Mouse (Mus musculus): ENCODE results near the gene Sucla2. TPM values are rescaled to one million over a fixed set of nuclear protein-coding genes. Genes with fewer than 3 reads are reported as not detected.

Gene Sucla2
- total and polyA plus RNA-seq, 3 experiments = 51.9 to 98.4 (median 60.3) TPM

DNA sequence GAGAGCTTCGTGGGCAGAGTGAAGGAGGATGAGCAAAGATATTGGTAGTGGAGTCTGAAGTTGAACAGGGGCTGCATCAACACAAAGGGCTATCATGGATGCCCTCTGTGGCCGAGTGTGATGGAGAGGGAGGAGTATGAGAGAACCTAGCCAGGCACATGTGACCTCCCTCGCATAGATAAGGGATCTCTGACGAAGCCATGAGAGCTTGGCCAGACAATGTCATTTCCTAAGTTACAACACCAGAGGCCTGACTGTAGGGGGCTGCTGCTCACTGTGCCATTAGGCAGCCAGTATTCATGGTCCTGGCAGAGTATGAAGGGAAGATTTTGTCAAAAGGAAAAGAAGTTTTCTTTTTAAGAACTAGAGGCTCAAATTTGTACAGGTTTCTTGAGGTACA, 21.9 kb downstream of the Sucla2 start:
- Histone ChIP-seq H3K27ac (ENCODE audit: insufficient read depth, low read depth) (no peak overlapping the region), H3K9me3 (replicated peaks; ENCODE audit: low read length) (no peaks in the 10 kb centered on the region), H3K79me2 (replicated peaks; ENCODE audit: control insufficient read depth, extremely low read depth, insufficient read depth, poor library complexity, severe bottlenecking) (no peaks in the 10 kb centered on the region), H3K4me1 (ENCODE audit: control insufficient read depth in 1 of 2, insufficient read depth in 2 of 2) (peaks cover 0 to under 1% of the 10 kb centered on the region in 2 experiments; a peak in 1 of 4 replicates), H3K36me3 (replicated peaks in 1 of 2; ENCODE audit: control insufficient read depth in 1 of 2, insufficient read depth in 1 of 2, low read length in 1 of 2) (no peaks in the 10 kb centered on the region), H3K9ac (ENCODE audit: insufficient read depth, low read depth) (no peak overlapping the region), H3K4me3 (replicated peaks in 1 of 3; ENCODE audit: low read depth in 2 of 3, low read length in 2 of 3, poor library complexity in 1 of 3) (no peak overlapping the region), H3K27me3 (replicated peaks) (no peaks in the 10 kb centered on the region), H3K4me2 (ENCODE audit: insufficient read depth, low read depth, poor library complexity, severe bottlenecking) (no peak overlapping the region)
- no peak for DNase-seq (ENCODE audit: extremely low read depth)
- dilution Hi-C loops (cut with MboI; ENCODE audit: extremely low pct_ligation_motif_present, extremely low pct_unique_long_range_greater_than_20kb, low sequenced_read_pairs) = no loop called here
- in situ Hi-C loops (cut with MboI; ENCODE audit: low pct_ligation_motif_present, low pct_unique_long_range_greater_than_20kb, low sequenced_read_pairs) = no loop called here
- no peak for TF ChIP-seq NELFE (IDR thresholded peaks at IDR 0.05; ENCODE audit: low read depth, low read length)

DNA sequence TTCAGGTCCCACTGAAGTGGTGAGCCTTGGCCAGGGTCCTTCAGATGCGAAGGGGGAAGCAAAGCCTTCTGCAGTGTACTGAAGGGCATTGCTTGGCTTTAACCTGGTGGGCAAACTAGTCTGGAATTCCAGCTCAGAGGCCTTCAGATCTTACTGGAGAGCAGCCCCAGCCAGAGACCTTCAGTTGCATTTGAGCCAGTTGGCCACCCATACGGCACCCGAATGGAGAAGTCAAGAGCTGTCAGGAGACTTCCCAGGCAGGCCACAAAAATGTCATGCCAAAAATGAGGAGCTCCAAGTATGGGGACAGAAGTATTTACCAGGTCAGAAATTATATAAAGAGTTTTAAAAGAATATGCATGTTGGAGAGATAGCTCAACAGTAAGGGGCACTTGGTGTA, 22.9 kb downstream of the Sucla2 start, which contains the start of gene Nudt15:
Gene Nudt15, minus strand, starts transcription at position 192 of the 400 bp plus-strand sequence.
- Histone ChIP-seq H3K4me1 (ENCODE audit: control insufficient read depth in 1 of 2, insufficient read depth in 2 of 2) (peaks cover 0 to 5% of the 10 kb centered on the region in 2 experiments; a peak in 1 of 4 replicates), H3K27me3 (replicated peaks) (no peaks in the 10 kb centered on the region), H3K4me2 (ENCODE audit: insufficient read depth, low read depth, poor library complexity, severe bottlenecking) (no peak within 1 kb of the TSS; the same call in 1 of the 2 replicates), H3K79me2 (replicated peaks; ENCODE audit: control insufficient read depth, extremely low read depth, insufficient read depth, poor library complexity, severe bottlenecking) (no peaks in the 10 kb centered on the region), H3K9ac (ENCODE audit: insufficient read depth, low read depth) (no peak within 1 kb of the TSS), H3K27ac (ENCODE audit: insufficient read depth, low read depth) (no peak within 1 kb of the TSS), H3K36me3 (replicated peaks in 1 of 2; ENCODE audit: control insufficient read depth in 1 of 2, insufficient read depth in 1 of 2, low read length in 1 of 2) (no peaks in the 10 kb centered on the region), H3K4me3 (replicated peaks in 1 of 3; ENCODE audit: low read depth in 2 of 3, low read length in 2 of 3, poor library complexity in 1 of 3) (no peak within 1 kb of the TSS), H3K9me3 (replicated peaks; ENCODE audit: low read length) (no peaks in the 10 kb centered on the region)
- in situ Hi-C loops (cut with MboI; ENCODE audit: low pct_ligation_motif_present, low pct_unique_long_range_greater_than_20kb, low sequenced_read_pairs) (no loop called here), dilution Hi-C loops (cut with MboI; ENCODE audit: extremely low pct_ligation_motif_present, extremely low pct_unique_long_range_greater_than_20kb, low sequenced_read_pairs) (no loop called here)
- DNase-seq (ENCODE audit: extremely low read depth) = no peak
- TF ChIP-seq ZMIZ1 (IDR thresholded peaks at IDR 0.05; ENCODE audit: low read depth, low read length) (no peak), RCOR1 (conservative IDR thresholded peaks at IDR 0.05; ENCODE audit: low read depth, low read length) (no peak), USF2 (conservative IDR thresholded peaks at IDR 0.05; ENCODE audit: low read depth, low read length) (no peak), MYC (IDR thresholded peaks at IDR 0.05; ENCODE audit: low read depth, low read length) (no peak), ZC3H11A (IDR thresholded peaks at IDR 0.05; ENCODE audit: low read depth, low read length) (no peak), EP300 (IDR thresholded peaks at IDR 0.05; ENCODE audit: low read length) (no peak), POLR2AphosphoS2 (IDR thresholded peaks at IDR 0.05; ENCODE audit: low read depth, low read length) (no peak), IRF4 (IDR thresholded peaks at IDR 0.05; ENCODE audit: low read depth, low read length) (no peak), PAX5 (IDR thresholded peaks at IDR 0.05; ENCODE audit: low read length) (no peak), MAFK (IDR thresholded peaks at IDR 0.05; ENCODE audit: insufficient replicate concordance, low read length) (no peak), ETS1 (conservative IDR thresholded peaks at IDR 0.05; ENCODE audit: low read depth, low read length) (no peak), TCF12 (IDR thresholded peaks at IDR 0.05; ENCODE audit: low read depth, low read length) (no peak), UBTF (IDR thresholded peaks at IDR 0.05; ENCODE audit: low read depth, low read length) (no peak), NELFE (IDR thresholded peaks at IDR 0.05; ENCODE audit: low read depth, low read length) (no peak), BHLHE40 (IDR thresholded peaks at IDR 0.05; ENCODE audit: low read depth, low read length) (no peak), MAZ (IDR thresholded peaks at IDR 0.05; ENCODE audit: low read depth, low read length) (no peak), CTCF (conservative IDR thresholded peaks at IDR 0.05 in 1 of 2, IDR thresholded peaks at IDR 0.05 in 1 of 2; ENCODE audit: low read depth in 2 of 2, low read length in 2 of 2) (no peak), MEF2A (IDR thresholded peaks at IDR 0.05; ENCODE audit: borderline replicate concordance, low read depth, low read length) (no peak), HCFC1 (IDR thresholded peaks at IDR 0.05; ENCODE audit: low read depth, low read length) (no peak)
